Comparison of ENCODE assay signal across 12 mouse cellular contexts in genomic region chr11:102288913-102289312, GRCm38 (mm10). TPM values are rescaled to one million over a fixed set of nuclear protein-coding genes. Genes with fewer than 3 reads are reported as not detected.
DNase-seq lines count a peak whose midpoint lies in the region; ATAC-seq and TF ChIP-seq lines count a peak whose summit lies in the region.
"Had no signal": no experiment of that assay in that cellular context is flagged by ENCODE, and none has a peak within 500 bp of the region (broad histone marks: within the 10 kb centered on the region; RNA-seq: fewer than 3 reads in every experiment).

No protein-coding gene starts in this region.

- H3K9ac ChIP-seq in kidney, postnatal 0 days (ENCODE audit: low read depth, low read length) = no peak overlapping the region
- no peak overlapping the region for H3K9ac ChIP-seq in liver, embryonic 12.5 days
- no peak overlapping the region for H3K9ac ChIP-seq in stomach, postnatal 0 days (ENCODE audit: low read length)
- H3K9ac ChIP-seq: lung, embryonic 15.5 days had no signal

- H3K4me1 ChIP-seq in kidney, postnatal 0 days (replicated peaks; ENCODE audit: insufficient read depth, low read length) = peaks cover 8% of the 10 kb centered on the region
- peaks cover 7% of the 10 kb centered on the region for H3K4me1 ChIP-seq in kidney, adult 2 months (ENCODE audit: control insufficient read depth, insufficient read depth, low read length)
- H3K4me1 ChIP-seq in liver, embryonic 12.5 days = peaks cover 54% of the 10 kb centered on the region
- H3K4me1 ChIP-seq in stomach, postnatal 0 days (replicated peaks; ENCODE audit: control insufficient read depth, insufficient read depth) = no peaks in the 10 kb centered on the region

- H3K4me2 ChIP-seq in kidney, postnatal 0 days (ENCODE audit: low read length) = no peak overlapping the region
- H3K4me2 ChIP-seq in liver, embryonic 12.5 days = no peak overlapping the region
- H3K4me2 ChIP-seq in stomach, postnatal 0 days (replicated peaks; ENCODE audit: low read depth) = no peak overlapping the region
- H3K4me2 ChIP-seq: lung, embryonic 15.5 days had no signal

- peak; percentile 59 for DNase-seq in gastrocnemius, adult 2 months
- DNase-seq in gastrocnemius, postnatal 36 days = no peak
- no peak for DNase-seq in kidney, postnatal 0 days (ENCODE audit: low spot score)
- no peak for DNase-seq in kidney, adult 2 months
- peak; percentile 57 for DNase-seq in adipocyte (ENCODE audit: low spot score)
- DNase-seq in stomach, postnatal 0 days (ENCODE audit: low spot score) = no peak
- DNase-seq: kidney, postnatal 4 days; thymus, adult 18-20 months had no signal

- intact Hi-C loops in gastrocnemius, adult 2 months (cut with DNase I) = no loop called here
- intact Hi-C loops in gastrocnemius, postnatal 36 days (cut with DNase I) = no loop called here

- peaks cover 40% of the 10 kb centered on the region for H3K36me3 ChIP-seq in kidney, postnatal 0 days (ENCODE audit: insufficient read depth, low read length)
- no peaks in the 10 kb centered on the region; the same call in 1 of the 2 replicates for H3K36me3 ChIP-seq in kidney, adult 2 months (ENCODE audit: control insufficient read depth, insufficient read depth, low read length)
- H3K36me3 ChIP-seq in liver, embryonic 12.5 days = peaks cover 69% of the 10 kb centered on the region
- H3K36me3 ChIP-seq in stomach, postnatal 0 days (ENCODE audit: control insufficient read depth, insufficient read depth, low read length) = peaks cover 28% of the 10 kb centered on the region

- TF ChIP-seq CTCF in gastrocnemius, adult 2 months (IDR thresholded peaks at IDR 0.05) = no peak
- TF ChIP-seq CTCF in kidney, postnatal 0 days (IDR thresholded peaks at IDR 0.05; ENCODE audit: low read depth) = no peak
- TF ChIP-seq CTCF in kidney, adult 2 months (conservative IDR thresholded peaks at IDR 0.05; ENCODE audit: insufficient read depth, insufficient read length, low read depth, low read length) = no peak
- no peak for TF ChIP-seq CTCF in stomach, postnatal 0 days (IDR thresholded peaks at IDR 0.05; ENCODE audit: low read depth)

- peak overlapping the region; percentile 38 for H3K27ac ChIP-seq in gastrocnemius, adult 2 months
- 0 out of 2 replicates have a peak overlapping the region, but pooled peaks have one; percentile 5 for H3K27ac ChIP-seq in kidney, postnatal 0 days
- H3K27ac ChIP-seq in kidney, adult 2 months (ENCODE audit: insufficient read depth, low read depth, low read length) = no peak overlapping the region
- H3K27ac ChIP-seq in liver, embryonic 12.5 days = peak overlapping the region; percentile 67
- no peak overlapping the region for H3K27ac ChIP-seq in stomach, postnatal 0 days (replicated peaks)
- H3K27ac ChIP-seq: lung, embryonic 15.5 days had no signal

- H3K9me3 ChIP-seq in kidney, postnatal 0 days (replicated peaks; ENCODE audit: low read length) = no peaks in the 10 kb centered on the region
- no peaks in the 10 kb centered on the region for H3K9me3 ChIP-seq in liver, embryonic 12.5 days (replicated peaks)
- H3K9me3 ChIP-seq in stomach, postnatal 0 days (ENCODE audit: control insufficient read depth, low read length) = no peaks in the 10 kb centered on the region
- H3K9me3 ChIP-seq: G1E; lung, embryonic 15.5 days had no signal

- no peak overlapping the region for H3K4me3 ChIP-seq in gastrocnemius, adult 2 months
- no peak overlapping the region for H3K4me3 ChIP-seq in kidney, postnatal 0 days (replicated peaks; ENCODE audit: low read depth, low read length)
- H3K4me3 ChIP-seq in kidney, adult 2 months (ENCODE audit: insufficient read depth, low read depth, low read length) = no peak overlapping the region
- no peak overlapping the region for H3K4me3 ChIP-seq in liver, embryonic 12.5 days
- no peak overlapping the region for H3K4me3 ChIP-seq in stomach, postnatal 0 days (ENCODE audit: low read depth, low read length)
- H3K4me3 ChIP-seq: lung, embryonic 15.5 days had no signal

- no peak for TF ChIP-seq POLR2A in kidney, adult 2 months (IDR thresholded peaks at IDR 0.05; ENCODE audit: low read depth, low read length)

- no peak for ATAC-seq in kidney, postnatal 0 days (replicated peaks; ENCODE audit: low FRiP score, low read depth)
- ATAC-seq in liver, embryonic 12.5 days = no peak
- no peak for ATAC-seq in stomach, postnatal 0 days (ENCODE audit: low FRiP score, low TSS enrichment)
- ATAC-seq: intestine, postnatal 0 days had no signal

- no peaks in the 10 kb centered on the region for H3K27me3 ChIP-seq in kidney, postnatal 0 days (ENCODE audit: insufficient read depth, low read length)
- H3K27me3 ChIP-seq in kidney, adult 2 months (replicated peaks; ENCODE audit: control insufficient read depth, insufficient read depth, low read length) = no peaks in the 10 kb centered on the region
- no peaks in the 10 kb centered on the region for H3K27me3 ChIP-seq in liver, embryonic 12.5 days (replicated peaks)
- no peaks in the 10 kb centered on the region for H3K27me3 ChIP-seq in stomach, postnatal 0 days (ENCODE audit: control insufficient read depth, insufficient read depth, low read length)
- H3K27me3 ChIP-seq: lung, embryonic 15.5 days had no signal

- 75% methylated on average over 2 of the region's 2 CpGs for WGBS in kidney, postnatal 0 days
- 75% methylated on average over 2 of the region's 2 CpGs for WGBS in kidney, adult 2 months
- 79% methylated on average over 2 of the region's 2 CpGs for WGBS in liver, embryonic 12.5 days (ENCODE audit: insufficient replicate concordance)
- 65% methylated on average over 2 of the region's 2 CpGs for WGBS in stomach, postnatal 0 days

- TF ChIP-seq EP300 in stomach, postnatal 0 days (optimal IDR thresholded peaks at IDR 0.05) = no peak

RNA-seq across cellular contexts. Expression of gene Tmub2, which starts 4.2 kb away (rescaled TPM):
- 10 to 100 TPM; 13.9 to 15.7 TPM for total RNA-seq in gastrocnemius, adult 2 months (2021)
- total RNA-seq in gastrocnemius, postnatal 36 days (2021) = 10 to 100 TPM; 12.7 to 13.5 TPM
- polyA plus RNA-seq in kidney, postnatal 0 days (2015; fragmentation: Nextera tagmentation; extraction: Ambion mirVana) = 46.1 and 49.1 TPM in 2 replicates
- polyA plus RNA-seq in kidney, adult 2 months (2012; rRNA removed) = 59.7 and 66.9 TPM in 2 replicates
- polyA plus RNA-seq in liver, embryonic 12.5 days (2016; fragmentation: Nextera tagmentation; extraction: Ambion mirVana) = 28.4 and 28.9 TPM in 2 replicates
- polyA plus RNA-seq in stomach, postnatal 0 days (2015; fragmentation: Nextera tagmentation; extraction: Ambion mirVana) = 30.3 and 31.3 TPM in 2 replicates

RNA-seq across cellular contexts. Expression of gene Atxn7l3, which starts 7.5 kb away (rescaled TPM):
- total RNA-seq in gastrocnemius, adult 2 months (2021) = 10 to 100 TPM; 12.0 to 12.6 TPM
- total RNA-seq in gastrocnemius, postnatal 36 days (2021) = 10 to 100 TPM; 11.4 to 11.9 TPM
- polyA plus RNA-seq in kidney, postnatal 0 days (2015; fragmentation: Nextera tagmentation; extraction: Ambion mirVana) = 9.6 and 9.7 TPM in 2 replicates
- polyA plus RNA-seq in kidney, adult 2 months (2012; rRNA removed) = 28.0 TPM in 2 replicates
- 7.3 and 7.5 TPM in 2 replicates for polyA plus RNA-seq in liver, embryonic 12.5 days (2016; fragmentation: Nextera tagmentation; extraction: Ambion mirVana)
- 6.9 and 7.3 TPM in 2 replicates for polyA plus RNA-seq in stomach, postnatal 0 days (2015; fragmentation: Nextera tagmentation; extraction: Ambion mirVana)

RNA-seq across cellular contexts. Expression of gene Asb16, which starts 20.4 kb away (rescaled TPM):
- 10 to 100 TPM; 78.2 to 80.4 TPM for total RNA-seq in gastrocnemius, adult 2 months (2021)
- 10 to 100 TPM; 76.7 to 88.7 TPM for total RNA-seq in gastrocnemius, postnatal 36 days (2021)
- polyA plus RNA-seq in kidney, postnatal 0 days (2015; fragmentation: Nextera tagmentation; extraction: Ambion mirVana) = 0.09 TPM in 1 of 2 replicates, not detected in the other
- 0.10 and 0.70 TPM in 2 replicates for polyA plus RNA-seq in kidney, adult 2 months (2012; rRNA removed)
- 0.05 TPM in 1 of 2 replicates, not detected in the other for polyA plus RNA-seq in liver, embryonic 12.5 days (2016; fragmentation: Nextera tagmentation; extraction: Ambion mirVana)
- polyA plus RNA-seq in stomach, postnatal 0 days (2015; fragmentation: Nextera tagmentation; extraction: Ambion mirVana) = 0.04 TPM in 1 of 2 replicates, not detected in the other
- polyA plus RNA-seq: G1E had no signal

RNA-seq across cellular contexts. Expression of gene Ubtf, which starts 30.6 kb away (rescaled TPM):
- 10 to 100 TPM; 37.8 to 40.4 TPM for total RNA-seq in gastrocnemius, adult 2 months (2021)
- 10 to 100 TPM; 29.1 to 37.7 TPM for total RNA-seq in gastrocnemius, postnatal 36 days (2021)
- polyA plus RNA-seq in kidney, postnatal 0 days (2015; fragmentation: Nextera tagmentation; extraction: Ambion mirVana) = 75.5 and 80.8 TPM in 2 replicates
- 27.0 and 30.3 TPM in 2 replicates for polyA plus RNA-seq in kidney, adult 2 months (2012; rRNA removed)
- 97.2 and 98.8 TPM in 2 replicates for polyA plus RNA-seq in liver, embryonic 12.5 days (2016; fragmentation: Nextera tagmentation; extraction: Ambion mirVana)
- polyA plus RNA-seq in stomach, postnatal 0 days (2015; fragmentation: Nextera tagmentation; extraction: Ambion mirVana) = 46.6 and 46.7 TPM in 2 replicates

RNA-seq across cellular contexts. Expression of gene BC030867, which starts 40.2 kb away (rescaled TPM):
- not detected for total RNA-seq in gastrocnemius, adult 2 months (2021)
- not detected for total RNA-seq in gastrocnemius, postnatal 36 days (2021)
- polyA plus RNA-seq in kidney, postnatal 0 days (2015; fragmentation: Nextera tagmentation; extraction: Ambion mirVana) = 6.3 and 9.2 TPM in 2 replicates
- 0.41 and 0.81 TPM in 2 replicates for polyA plus RNA-seq in kidney, adult 2 months (2012; rRNA removed)
- polyA plus RNA-seq in liver, embryonic 12.5 days (2016; fragmentation: Nextera tagmentation; extraction: Ambion mirVana) = 19.5 and 19.7 TPM in 2 replicates
- polyA plus RNA-seq in stomach, postnatal 0 days (2015; fragmentation: Nextera tagmentation; extraction: Ambion mirVana) = 2.2 and 2.7 TPM in 2 replicates

Comparison
In these comparisons a context has a peak if more than half of its experiments do, and no peak if none do; other contexts are left out.
1. DNase-seq: peak in gastrocnemius, adult 2 months (single experiment) and adipocyte (single experiment); none in gastrocnemius, postnatal 36 days (0 of 2), kidney, postnatal 0 days (single experiment), kidney, adult 2 months (single experiment) and stomach, postnatal 0 days (single experiment).
2. H3K27ac ChIP-seq: peak in gastrocnemius, adult 2 months (single experiment), kidney, postnatal 0 days (single experiment) and liver, embryonic 12.5 days (single experiment); none in kidney, adult 2 months (single experiment) and stomach, postnatal 0 days (single experiment).